Mouse (Mus musculus) hindbrain, embryonic 10.5 days (tissue): ENCODE measurements at regions not wholly inside any gene's neighbourhood (a gene's known extent, or its start where the extent isn't known, plus 50 kb on each side); places are given as distances from the start of the nearest gene placed in this dataset.

Experiments used
- DNase-seq: peaks from one replicate; pipeline ENCODE4 v3.0.0-alpha.2; 2017; ENCODE audit warnings: low spot score
- H3K27ac ChIP-seq: fragments of 300-500 bp; sonication (generic); 2 replicates; pipeline ENCODE4 v1.5.1; 2016; ENCODE audit warnings: mild to moderate bottlenecking, moderate library complexity
- H3K27me3 ChIP-seq: fragments of 300-500 bp; sonication (generic); 2 replicates; pipeline ENCODE4 v1.6.1; 2016; ENCODE audit warnings: mild to moderate bottlenecking; ENCODE audit not compliant: poor library complexity, insufficient read depth, severe bottlenecking
- H3K36me3 ChIP-seq: fragments of 300-500 bp; sonication (generic); 2 replicates; pipeline ENCODE4 v1.6.1; 2016; ENCODE audit warnings: mild to moderate bottlenecking, moderate library complexity
- H3K4me1 ChIP-seq: fragments of 300-500 bp; sonication (generic); replicated peaks from 2 replicates; pipeline ENCODE4 v1.6.1; 2016; ENCODE audit warnings: mild to moderate bottlenecking
- H3K4me3 ChIP-seq: fragments of 300-500 bp; sonication (generic); 2 replicates; pipeline ENCODE4 v1.5.1; 2016; ENCODE audit warnings: mild to moderate bottlenecking, moderate library complexity
- H3K9me3 ChIP-seq: fragments of 300-500 bp; sonication (generic); 2 replicates; pipeline ENCODE4 v1.6.1; 2016; ENCODE audit warnings: mild to moderate bottlenecking, moderate library complexity
- WGBS: fragments of 180-500 bp; shearing (Covaris S2); methylation state at CpG from one replicate; pipeline ENCODE4 v1.1.7; 2016; 5-methylcytosine and 5-hydroxymethylcytosine counted together

DNA sequence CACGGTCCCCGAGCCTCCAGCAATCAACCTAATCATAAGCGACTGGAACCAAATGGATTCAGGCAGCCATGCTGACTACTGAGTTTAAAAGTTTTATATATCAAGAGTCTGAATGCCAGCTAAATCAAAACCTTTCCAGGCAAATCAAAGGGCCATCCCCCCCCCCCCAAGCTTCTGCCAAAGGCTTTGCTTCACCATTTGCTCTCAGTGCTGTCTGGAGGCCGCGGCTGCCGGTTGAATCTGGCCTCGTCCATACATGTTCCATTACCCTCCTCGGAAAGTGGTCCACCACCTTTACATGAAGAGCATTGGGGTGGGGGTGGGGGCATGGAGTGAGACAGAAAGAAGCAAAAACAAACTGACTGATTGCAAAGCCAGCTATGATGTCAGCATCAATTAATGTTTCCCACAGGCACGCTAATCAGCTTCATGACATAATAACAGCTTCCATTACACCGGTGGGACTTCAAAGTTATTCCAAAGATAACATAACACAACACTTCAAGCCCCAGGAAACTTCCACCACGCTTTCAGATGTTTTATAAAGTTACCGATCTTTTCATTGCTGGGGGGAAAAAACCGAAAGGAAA lies 116.6 kb upstream of the Irx5 start:
- Histone ChIP-seq H3K9me3 (no peaks in the 10 kb centered on the region), H3K4me3 (no peak overlapping the region), H3K27me3 (peaks cover 16% of the 10 kb centered on the region; the same call in 1 of the 2 replicates), H3K36me3 (no peaks in the 10 kb centered on the region), H3K27ac (no peak overlapping the region), H3K4me1 (no peaks in the 10 kb centered on the region; the same call in 1 of the 2 replicates)
- no peak for DNase-seq
- WGBS, result 75% methylated on average over 13 of the region's 13 CpGs

DNA sequence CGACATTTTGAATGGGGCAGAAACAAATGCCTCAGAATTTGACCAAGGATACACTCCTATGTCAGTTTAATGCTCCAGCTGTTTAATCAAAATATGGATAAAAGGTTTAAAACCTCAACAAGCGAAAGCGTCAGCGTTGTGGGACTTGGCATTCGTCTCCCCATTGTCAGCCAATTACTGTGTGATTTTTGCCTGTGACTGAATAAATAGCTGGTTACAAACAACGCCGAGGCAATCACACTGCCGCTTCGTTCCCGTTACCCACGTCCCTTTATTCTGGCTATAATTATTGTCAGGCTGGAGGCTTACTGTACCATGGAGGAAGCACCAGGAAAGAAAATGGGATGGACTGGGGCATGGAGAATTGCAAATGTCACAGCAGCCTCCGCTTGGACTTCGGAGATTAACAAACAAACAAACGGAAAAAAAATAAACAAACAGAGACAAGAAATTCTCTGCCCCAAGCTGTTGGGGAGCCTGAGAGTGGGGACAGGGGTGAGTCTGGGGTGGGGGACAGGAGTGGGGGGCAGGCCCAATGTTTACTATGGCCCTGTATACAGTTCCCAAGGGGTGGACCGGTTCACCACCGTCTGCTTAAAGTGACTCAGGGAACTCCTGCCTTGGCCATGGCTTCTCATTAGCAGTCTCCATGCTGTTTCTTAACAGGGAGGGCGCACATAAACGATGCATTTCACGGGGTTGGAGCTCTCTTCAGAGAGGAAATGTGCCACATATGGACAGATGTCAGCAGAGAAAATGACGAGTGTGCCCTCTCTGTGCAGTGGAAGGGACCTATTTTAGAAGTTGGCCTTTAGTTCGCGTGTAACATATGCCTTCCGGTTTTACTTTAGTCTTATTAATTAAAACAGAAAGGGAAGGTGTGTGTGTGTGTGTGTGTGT lies 125.8 kb upstream of the Irx5 start:
- DNase-seq, result no peak
- peaks cover 11% of the 10 kb centered on the region for H3K4me1 ChIP-seq
- H3K4me3 ChIP-seq, result no peak overlapping the region
- WGBS, result 65% methylated on average over 23 of the region's 23 CpGs
- H3K27ac ChIP-seq, result peak overlapping the region; percentile 35; the same call in 1 of the 2 replicates
- no peaks in the 10 kb centered on the region for H3K27me3 ChIP-seq
- no peaks in the 10 kb centered on the region for H3K36me3 ChIP-seq
- H3K9me3 ChIP-seq, result no peaks in the 10 kb centered on the region

DNA sequence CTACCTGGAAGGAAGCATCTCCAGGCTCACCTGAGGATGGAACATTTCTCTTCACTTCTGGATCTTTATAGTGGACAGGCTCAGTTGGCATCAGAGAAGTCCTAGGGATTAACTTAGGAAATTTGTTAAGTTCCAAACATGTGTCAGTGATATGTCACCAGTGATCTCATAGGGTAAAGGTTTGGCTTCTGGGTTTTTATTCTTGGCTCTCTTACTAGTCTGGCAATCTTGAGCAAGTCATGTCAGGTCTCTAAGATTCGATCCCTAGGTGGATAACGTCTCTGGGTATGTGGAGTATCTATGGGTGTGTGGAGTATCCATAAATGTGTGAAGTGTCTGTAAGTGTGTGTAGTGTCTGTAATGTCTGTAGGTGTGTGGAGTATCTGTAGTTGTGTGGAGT lies 127.9 kb upstream of the Irx5 start:
- Histone ChIP-seq H3K9me3 (no peaks in the 10 kb centered on the region), H3K36me3 (no peaks in the 10 kb centered on the region), H3K27me3 (no peaks in the 10 kb centered on the region), H3K27ac (no peak overlapping the region), H3K4me3 (no peak overlapping the region), H3K4me1 (peaks cover 11% of the 10 kb centered on the region)
- no peak for DNase-seq
- WGBS, result 90% methylated on average over 2 of the region's 2 CpGs

DNA sequence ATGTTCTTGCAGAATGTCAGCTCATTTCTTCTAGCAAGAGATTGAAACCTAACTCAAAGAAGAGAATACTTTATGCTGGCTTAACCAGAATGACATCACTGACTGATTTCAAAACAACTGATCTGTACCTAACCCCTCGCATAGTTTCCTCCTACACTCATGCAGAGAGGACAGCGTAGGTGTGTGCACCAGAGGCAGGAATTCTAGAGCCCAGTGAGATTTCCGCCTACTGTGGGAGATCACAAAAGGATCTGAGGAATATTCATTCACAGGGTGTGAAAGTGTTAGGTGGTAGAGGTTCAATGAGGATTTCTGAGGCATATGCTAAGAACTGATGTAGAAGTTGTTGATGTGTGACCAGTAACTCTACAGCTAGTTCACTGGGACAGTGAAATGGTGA lies 132.5 kb upstream of the Irx5 start:
- Histone ChIP-seq H3K36me3 (no peaks in the 10 kb centered on the region), H3K4me3 (no peak overlapping the region), H3K4me1 (no peaks in the 10 kb centered on the region; the same call in 1 of the 2 replicates), H3K9me3 (no peaks in the 10 kb centered on the region), H3K27ac (no peak overlapping the region), H3K27me3 (no peaks in the 10 kb centered on the region)
- DNase-seq, result no peak
- WGBS, result 87% methylated on average over 3 of the region's 3 CpGs

DNA sequence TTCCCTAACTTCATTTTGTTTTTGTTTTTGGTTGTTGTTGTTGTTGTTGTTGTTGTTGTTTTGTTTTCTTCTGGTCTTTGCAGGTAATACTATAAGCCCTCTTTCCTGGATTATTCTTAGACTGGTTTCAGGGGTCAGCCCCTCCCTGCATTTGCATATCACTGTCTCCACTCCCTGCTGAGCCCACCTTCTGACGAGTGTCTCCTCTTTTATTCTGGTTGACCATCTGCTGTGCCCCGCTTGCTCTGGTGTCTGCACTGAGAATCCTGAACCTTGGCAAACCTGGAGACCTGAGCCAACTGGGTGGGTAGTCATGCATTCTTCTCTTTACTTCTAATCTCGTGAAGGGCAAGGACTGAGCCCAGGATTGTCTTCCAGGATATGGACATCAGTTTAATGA lies 134.4 kb upstream of the Irx5 start:
- no peak overlapping the region for H3K27ac ChIP-seq
- no peak overlapping the region for H3K4me3 ChIP-seq
- H3K9me3 ChIP-seq, result no peaks in the 10 kb centered on the region
- H3K27me3 ChIP-seq, result no peaks in the 10 kb centered on the region
- no peak for DNase-seq
- H3K4me1 ChIP-seq, result no peaks in the 10 kb centered on the region; the same call in 1 of the 2 replicates
- 47% methylated on average over 3 of the region's 3 CpGs for WGBS
- H3K36me3 ChIP-seq, result no peaks in the 10 kb centered on the region

DNA sequence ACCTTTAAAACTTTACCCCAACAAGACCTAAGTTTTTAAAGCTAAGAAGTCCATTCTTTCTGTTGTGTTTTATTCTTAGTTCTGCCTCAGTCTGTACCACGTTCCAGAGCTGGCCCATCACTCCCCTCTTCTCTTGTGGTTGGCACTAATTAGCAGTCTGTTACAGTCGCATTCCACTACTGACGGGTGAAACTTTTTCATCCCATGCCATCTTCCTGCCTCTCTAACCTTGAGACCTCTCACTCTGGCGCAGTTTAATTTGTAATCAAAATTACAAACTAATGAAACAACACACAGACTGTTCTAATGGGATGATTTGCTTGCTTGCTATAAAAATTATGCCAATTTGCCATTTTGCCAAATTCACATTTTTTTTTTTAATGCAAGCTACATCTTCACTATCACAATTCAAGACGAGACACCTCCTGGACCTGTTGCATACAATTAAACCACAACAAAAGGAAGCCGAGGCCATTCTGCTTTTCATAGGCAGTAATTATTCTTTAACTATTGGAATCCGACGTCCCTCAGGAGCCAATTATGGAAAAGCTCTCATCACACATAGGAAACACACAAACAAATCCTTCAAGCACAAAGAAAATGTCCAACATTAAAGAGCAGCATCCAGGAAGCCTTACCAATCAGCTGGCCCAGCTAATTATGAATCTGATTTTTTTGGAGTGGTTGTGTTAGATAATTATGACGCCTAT lies 138.1 kb upstream of the Irx5 start:
- H3K27ac ChIP-seq, result no peak overlapping the region
- peaks cover 11% of the 10 kb centered on the region for H3K4me1 ChIP-seq
- H3K4me3 ChIP-seq, result no peak overlapping the region
- 81% methylated on average over 9 of the region's 9 CpGs for WGBS
- DNase-seq, result no peak
- H3K27me3 ChIP-seq, result no peaks in the 10 kb centered on the region
- H3K9me3 ChIP-seq, result no peaks in the 10 kb centered on the region
- no peaks in the 10 kb centered on the region for H3K36me3 ChIP-seq

DNA sequence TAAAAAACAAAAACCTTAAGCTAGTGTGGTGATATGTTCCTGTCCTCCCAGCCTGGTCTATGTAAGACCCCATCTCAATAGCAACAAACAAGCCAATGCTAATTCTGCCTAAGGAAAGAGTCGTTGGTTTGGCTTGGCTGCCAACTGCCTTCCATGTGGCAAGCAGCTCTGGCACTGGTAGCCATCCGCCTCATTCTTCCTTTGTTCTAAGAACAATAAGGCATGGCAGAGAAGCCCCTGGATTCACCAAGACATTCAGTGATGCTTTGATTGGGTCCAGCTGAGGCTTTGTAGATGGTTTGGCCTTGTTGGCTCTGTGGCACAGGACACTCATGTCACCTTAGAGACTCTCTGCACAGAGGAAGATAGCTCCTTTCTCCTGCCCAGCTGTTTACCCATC lies 139.9 kb upstream of the Irx5 start:
- H3K4me3 ChIP-seq, result no peak overlapping the region
- no peaks in the 10 kb centered on the region for H3K27me3 ChIP-seq
- H3K9me3 ChIP-seq, result no peaks in the 10 kb centered on the region
- DNase-seq, result no peak
- no peaks in the 10 kb centered on the region for H3K36me3 ChIP-seq
- no peak overlapping the region for H3K27ac ChIP-seq
- H3K4me1 ChIP-seq, result peaks cover 12% of the 10 kb centered on the region
- 75% methylated on average over 2 of the region's 2 CpGs for WGBS

DNA sequence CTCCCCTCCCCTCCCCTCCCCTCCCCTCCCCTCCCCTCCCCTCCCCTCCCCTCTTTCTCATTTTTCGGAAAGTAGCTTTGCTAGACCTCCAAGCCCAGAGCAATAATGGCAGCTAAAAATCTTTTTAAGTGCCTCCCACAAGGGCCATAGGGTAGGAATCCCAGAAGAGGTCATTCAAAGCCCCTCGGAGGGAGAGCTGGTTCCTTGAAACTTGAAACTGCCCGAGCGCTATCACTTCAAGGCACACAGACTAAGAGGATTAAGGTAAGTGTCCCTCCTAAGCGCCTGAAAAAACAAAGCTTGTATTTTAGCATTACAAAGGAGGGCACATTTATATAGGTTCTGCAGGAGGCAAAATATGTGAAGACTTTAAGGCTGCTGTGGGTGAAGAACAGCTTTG lies 141.2 kb upstream of the Irx5 start:
- Histone ChIP-seq H3K4me1 (peaks cover 12% of the 10 kb centered on the region), H3K9me3 (no peaks in the 10 kb centered on the region), H3K27me3 (no peaks in the 10 kb centered on the region), H3K27ac (no peak overlapping the region), H3K36me3 (no peaks in the 10 kb centered on the region), H3K4me3 (no peak overlapping the region)
- 11% methylated on average over 5 of the region's 5 CpGs for WGBS
- DNase-seq, result no peak

DNA sequence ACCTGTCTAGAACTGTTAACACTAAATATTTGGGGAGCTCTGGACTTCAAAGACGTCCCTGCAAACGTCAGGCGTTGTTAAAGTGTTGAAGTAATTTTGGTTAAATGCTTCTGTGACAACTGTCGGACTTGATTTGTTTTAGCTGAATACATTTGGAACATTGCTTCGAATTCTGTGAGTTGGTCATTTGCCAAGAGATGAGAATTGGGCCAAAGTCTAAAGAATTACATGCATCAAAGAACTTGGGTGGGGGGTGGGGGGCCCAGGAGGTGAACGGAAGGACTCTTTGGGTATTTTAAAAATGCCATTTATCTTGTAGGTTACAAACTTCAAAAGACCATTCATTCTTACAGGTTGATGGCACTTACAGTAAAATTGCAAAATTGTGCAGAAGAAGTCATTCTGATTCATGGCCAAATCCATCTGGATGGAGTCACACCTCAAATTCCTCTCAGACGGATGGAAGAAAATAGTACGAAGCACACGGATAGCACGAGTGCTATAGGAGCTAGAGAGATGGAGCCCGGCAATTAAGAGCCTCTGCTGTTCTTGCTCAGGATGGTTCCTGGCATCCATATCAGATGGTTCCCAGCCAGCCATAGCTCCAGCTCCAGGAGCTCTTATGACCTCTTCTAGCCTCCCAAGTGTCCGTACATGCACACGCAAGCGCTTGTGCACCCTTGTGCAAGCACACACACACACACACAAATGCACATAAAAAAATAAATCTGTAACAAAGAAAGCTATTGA lies 144.5 kb upstream of the Irx5 start:
- Histone ChIP-seq H3K4me1 (peaks cover 18% of the 10 kb centered on the region), H3K27ac (no peak overlapping the region), H3K9me3 (no peaks in the 10 kb centered on the region), H3K4me3 (no peak overlapping the region), H3K36me3 (no peaks in the 10 kb centered on the region), H3K27me3 (peaks cover under 1% of the 10 kb centered on the region; the same call in 1 of the 2 replicates)
- WGBS, result 92% methylated on average over 14 of the region's 14 CpGs
- no peak for DNase-seq

DNA sequence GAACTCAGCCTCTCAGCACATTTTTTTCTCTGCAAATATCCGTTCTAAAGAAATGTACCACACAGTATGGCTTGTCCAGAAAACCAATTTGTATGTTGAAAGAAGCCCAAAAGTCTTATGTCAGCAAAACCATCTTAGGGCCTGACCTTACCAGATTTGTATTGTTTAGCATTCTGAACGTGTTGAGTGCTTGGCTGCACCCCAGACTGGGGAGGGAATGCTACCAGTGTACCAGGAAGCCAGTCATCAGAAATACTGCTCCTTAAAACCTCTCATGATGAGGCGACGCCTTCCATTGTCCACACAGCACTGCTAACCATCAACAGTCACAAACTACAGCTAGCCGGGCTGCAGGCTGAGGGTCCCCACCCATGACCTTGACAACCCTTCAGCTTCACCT lies 148.3 kb upstream of the Irx5 start:
- Histone ChIP-seq H3K9me3 (no peaks in the 10 kb centered on the region), H3K27ac (no peak overlapping the region), H3K27me3 (peaks cover 16% of the 10 kb centered on the region; the same call in 1 of the 2 replicates), H3K36me3 (no peaks in the 10 kb centered on the region), H3K4me1 (peaks cover 15% of the 10 kb centered on the region), H3K4me3 (no peak overlapping the region)
- WGBS, result 72% methylated on average over 5 of the region's 5 CpGs
- DNase-seq, result no peak

DNA sequence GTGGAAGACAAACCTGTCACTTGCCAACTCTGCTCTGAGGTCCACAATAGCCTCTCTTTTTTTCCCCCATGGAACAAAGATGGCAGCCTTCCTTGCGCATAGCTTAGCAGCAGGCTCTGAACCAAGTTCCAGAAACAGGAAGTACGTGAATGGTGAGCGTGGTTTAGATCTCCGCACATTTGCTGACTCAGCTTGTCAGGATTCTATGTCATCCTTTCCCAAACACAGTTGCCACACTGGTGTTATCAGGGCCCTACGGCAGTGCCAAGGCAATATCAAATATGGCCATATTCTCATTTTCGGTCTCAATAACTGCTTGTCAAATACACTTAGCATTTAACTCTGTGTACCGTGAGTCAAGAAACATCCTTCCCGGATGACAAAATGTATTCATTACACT lies 161.8 kb upstream of the Irx5 start:
- WGBS, result 97% methylated on average over 8 of the region's 8 CpGs
- Histone ChIP-seq H3K4me1 (0 out of 2 replicates have a peak, but pooled peaks cover 8% of the 10 kb centered on the region), H3K36me3 (no peaks in the 10 kb centered on the region), H3K27me3 (no peaks in the 10 kb centered on the region; the same call in 1 of the 2 replicates), H3K27ac (no peak overlapping the region), H3K4me3 (no peak overlapping the region), H3K9me3 (no peaks in the 10 kb centered on the region)
- no peak for DNase-seq

DNA sequence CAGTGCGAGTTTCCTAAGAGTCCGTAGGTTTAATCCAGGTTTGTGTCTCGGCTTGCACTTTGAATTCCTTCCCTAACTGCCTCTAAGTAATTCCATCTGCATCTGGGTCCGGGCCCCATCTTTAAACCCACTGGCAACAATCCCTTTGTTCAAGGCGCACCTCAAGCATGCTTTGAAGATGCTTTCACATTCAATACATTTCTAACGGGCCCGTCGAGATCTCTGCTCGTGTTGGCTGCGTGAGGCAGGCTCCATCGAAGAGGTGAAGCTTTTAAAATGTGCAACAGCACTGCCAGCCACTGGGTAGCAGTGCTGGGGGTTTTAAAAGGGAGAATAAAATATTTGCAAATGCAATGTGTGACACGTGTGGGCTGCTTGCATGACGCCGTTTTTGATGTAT lies 163.4 kb upstream of the Irx5 start:
- Histone ChIP-seq H3K27me3 (no peaks in the 10 kb centered on the region; the same call in 1 of the 2 replicates), H3K9me3 (no peaks in the 10 kb centered on the region), H3K36me3 (no peaks in the 10 kb centered on the region), H3K4me3 (no peak overlapping the region), H3K27ac (no peak overlapping the region), H3K4me1 (0 out of 2 replicates have a peak, but pooled peaks cover 8% of the 10 kb centered on the region)
- WGBS, result 75% methylated on average over 14 of the region's 14 CpGs
- no peak for DNase-seq
